ENCODE assay signal across 12 mouse cellular contexts in genomic region chr11:106614339-106614645, GRCm38 (mm10). TPM values are rescaled to one million over a fixed set of nuclear protein-coding genes. Genes with fewer than 3 reads are reported as not detected.
DNase-seq lines count a peak whose midpoint lies in the region; TF ChIP-seq lines count a peak whose summit lies in the region.
"Had no signal": no experiment of that assay in that cellular context is flagged by ENCODE, and none has a peak within 500 bp of the region (broad histone marks: within the 10 kb centered on the region; RNA-seq: fewer than 3 reads in every experiment).

No protein-coding gene starts in this region.

- DNase-seq in gastrocnemius, adult 2 months, result no peak
- no peak for DNase-seq in gastrocnemius, postnatal 4 days (ENCODE audit: low spot score in 2 of 2)
- DNase-seq in heart, adult 8-10 months (ENCODE audit: low spot score), result peak; percentile 65
- peak; percentile 56 for DNase-seq in lung, postnatal 10 days
- DNase-seq in spleen, adult 18-20 months, result no peak
- DNase-seq in frontal cortex, postnatal 14 days (ENCODE audit: low spot score in 2 of 2), result no peak
- DNase-seq in left cerebral cortex, adult 2 months (ENCODE audit: extremely low spot score in 1 of 2, low spot score in 2 of 2), result no peak
- DNase-seq: right cerebral cortex, postnatal 25 days had no signal

- no peaks in the 10 kb centered on the region for H3K36me3 ChIP-seq in E14TG2a.4 (ENCODE audit: insufficient read depth, low read length)
- H3K36me3 ChIP-seq: hindbrain, embryonic 12.5 days; lung, embryonic 15.5 days; neural tube, embryonic 12.5 days had no signal

- H3K4me1 ChIP-seq in E14TG2a.4 (replicated peaks; ENCODE audit: low read depth, low read length), result peaks cover 43% of the 10 kb centered on the region

- H3K27ac ChIP-seq in gastrocnemius, adult 2 months, result peak overlapping the region; percentile 93
- no peak overlapping the region for H3K27ac ChIP-seq in left cerebral cortex, adult 2 months
- H3K27ac ChIP-seq: hindbrain, embryonic 12.5 days; neural tube, embryonic 12.5 days had no signal

- no peak for TF ChIP-seq CTCF in gastrocnemius, adult 2 months (IDR thresholded peaks at IDR 0.05)
- TF ChIP-seq CTCF in E14TG2a.4 (conservative IDR thresholded peaks at IDR 0.05; ENCODE audit: low read length), result no peak
- no peak for TF ChIP-seq CTCF in left cerebral cortex, adult 2 months (IDR thresholded peaks at IDR 0.05)

- H3K9me3 ChIP-seq in E14TG2a.4 (ENCODE audit: low read length), result no peaks in the 10 kb centered on the region
- H3K9me3 ChIP-seq: hindbrain, embryonic 12.5 days; lung, embryonic 15.5 days; neural tube, embryonic 12.5 days had no signal

- H3K4me3 ChIP-seq in gastrocnemius, adult 2 months, result no peak overlapping the region
- H3K4me3 ChIP-seq in E14TG2a.4 (replicated peaks; ENCODE audit: low read length), result 0 out of 2 replicates have a peak overlapping the region, but pooled peaks have one; percentile 99
- H3K4me3 ChIP-seq in left cerebral cortex, adult 2 months, result no peak overlapping the region
- H3K4me3 ChIP-seq: neural tube, embryonic 12.5 days had no signal

- intact Hi-C loops in gastrocnemius, adult 2 months (cut with DNase I), result loop anchor here (5.0 kb wide), 1 partner anchor 102 kb away; no protein-coding TSS in a partner anchor
- intact Hi-C loops in left cerebral cortex, adult 2 months (cut with DNase I), result loop anchor here (5.0 kb wide), 2 partner anchors 42 to 197 kb away; no protein-coding TSS in a partner anchor

- H3K27me3 ChIP-seq in E14TG2a.4 (ENCODE audit: insufficient read depth, low read length), result peaks cover 18% of the 10 kb centered on the region
- H3K27me3 ChIP-seq: lung, embryonic 15.5 days; neural tube, embryonic 12.5 days had no signal

RNA-seq across cellular contexts. Expression of gene Tex2, which starts 1.1 kb away (rescaled TPM):
- 10 to 100 TPM; 59.2 to 65.5 TPM for total RNA-seq in gastrocnemius, adult 2 months (2021)
- total RNA-seq in gastrocnemius, postnatal 4 days (2021), result 10 to 100 TPM; 20.1 to 21.7 TPM
- 10 to 100 TPM; 37.9 to 56.9 (median 45.0) TPM for total RNA-seq in heart, adult 8-10 months (2022)
- 100 to 1,000 TPM; 114 to 118 TPM for total RNA-seq in left cerebral cortex, adult 2 months (2021)

Comparison
In these comparisons a context has a peak if more than half of its experiments do, and no peak if none do; other contexts are left out.
1. DNase-seq: peak in heart, adult 8-10 months (single experiment) and lung, postnatal 10 days (single experiment); none in gastrocnemius, adult 2 months (single experiment), gastrocnemius, postnatal 4 days (0 of 2), spleen, adult 18-20 months (0 of 2), frontal cortex, postnatal 14 days (0 of 2) and left cerebral cortex, adult 2 months (0 of 2).